Mouse (Mus musculus) thymus, adult 2 months (tissue): ENCODE measurements around the gene Dyrk1a. TPM values are rescaled to one million over a fixed set of nuclear protein-coding genes. Genes with fewer than 3 reads are reported as not detected.

ENCODE experiments used
- DNase-seq: peaks from one replicate; pipeline ENCODE4 v3.0.0; 2021
- H3K27ac ChIP-seq: fragments of 200-500 bp; 2 replicates; pipeline ENCODE4 v1.5.1; 2012; ENCODE audit warnings: low read length, control low read depth; ENCODE audit not compliant: control insufficient read depth, insufficient read depth
- H3K27me3 ChIP-seq: fragments of 200-500 bp; 2 replicates; pipeline ENCODE4 v1.6.1; 2012; ENCODE audit warnings: mild to moderate bottlenecking, low read length, moderate library complexity, mixed read lengths; ENCODE audit not compliant: control insufficient read depth, insufficient read depth
- H3K36me3 ChIP-seq: fragments of 200-500 bp; 2 replicates; pipeline ENCODE4 v1.6.1; 2012; ENCODE audit warnings: mild to moderate bottlenecking, low read length, moderate library complexity; ENCODE audit not compliant: control insufficient read depth, insufficient read depth
- H3K4me1 ChIP-seq: fragments of 200-500 bp; replicated peaks from 2 replicates; pipeline ENCODE4 v1.6.1; 2012; ENCODE audit warnings: low read length; ENCODE audit not compliant: control insufficient read depth, insufficient read depth
- H3K4me3 ChIP-seq: fragments of 200-500 bp; 2 replicates; pipeline ENCODE4 v1.5.1; 2012; ENCODE audit warnings: mild to moderate bottlenecking, low read length, control low read depth, moderate library complexity; ENCODE audit not compliant: control insufficient read depth, insufficient read depth
- CTCF ChIP-seq: fragments of 200-500 bp; IDR thresholded peaks from 2 replicates; pipeline ENCODE4 v1.5.1; 2012; ENCODE audit warnings: mild to moderate bottlenecking, control low read depth, low read length, moderate library complexity, borderline replicate concordance; ENCODE audit not compliant: control insufficient read depth, poor library complexity, insufficient read depth; ENCODE audit errors: extremely low read depth
- POLR2A ChIP-seq: fragments of 200-500 bp; IDR thresholded peaks from 2 replicates; pipeline ENCODE4 v1.6.1; 2012; ENCODE audit warnings: mild to moderate bottlenecking, low read length, control low read depth, moderate library complexity; ENCODE audit not compliant: control insufficient read depth, poor library complexity, insufficient read depth; ENCODE audit errors: extremely low read depth
- whole genome bisulfite sequencing: fragments of 180-500 bp; shearing (Covaris S2); methylation state at CpG from one replicate; pipeline ENCODE4 v1.1.7; 2018; 5-methylcytosine and 5-hydroxymethylcytosine counted together
- polyA plus RNA-seq: library from polyadenylated mRNA; depleted of rRNA; stranded (reverse); fragments of >200 nt; gene quantifications from 2 replicates; pipeline ENCODE4 v1.2.3, GENCODE M21; 2012

Dyrk1a gene
- polyA plus RNA-seq, 1 experiment, result 78.4 TPM

- H3K4me1 ChIP-seq, result peaks cover 4% of the 10 kb centered on the region; the same call in 1 of the 2 replicates
- TF ChIP-seq CTCF (no peak), POLR2A (peak; percentile 86)
- H3K4me3 ChIP-seq, result peak overlapping the region; percentile 90
- H3K36me3 ChIP-seq, result no peaks in the 10 kb centered on the region
- no peak for DNase-seq
- 2% methylated on average over 53 of the region's 53 CpGs for WGBS
- no peaks in the 10 kb centered on the region for H3K27me3 ChIP-seq
- H3K27ac ChIP-seq, result peak overlapping the region; percentile 92
These were observed 1.2 kb upstream of the Dyrk1a start for GRCm38 (mm10) chr16:94568335-94569228.

GRCm38 (mm10) chr16:94570361-94571041, 691 bp downstream of the Dyrk1a start:
- under 1% methylated on average over 80 of the region's 88 CpGs for WGBS
- no peak for TF ChIP-seq CTCF
- TF ChIP-seq POLR2A, result 0 out of 2 replicates have a peak, but pooled peaks have one; percentile 13
- Histone ChIP-seq H3K36me3 (no peaks in the 10 kb centered on the region), H3K27ac (peak overlapping the region; percentile 81), H3K4me1 (peaks cover 7% of the 10 kb centered on the region), H3K4me3 (peak overlapping the region; percentile 85), H3K27me3 (no peaks in the 10 kb centered on the region)
- peak; percentile 63 for DNase-seq

- 20% methylated on average over 10 of the region's 10 CpGs for WGBS
- TF ChIP-seq CTCF (no peak), POLR2A (no peak)
- Histone ChIP-seq H3K4me3 (peak overlapping the region; percentile 85), H3K36me3 (no peaks in the 10 kb centered on the region), H3K4me1 (peaks cover 12% of the 10 kb centered on the region), H3K27ac (peak overlapping the region; percentile 81; the same call in 1 of the 2 replicates), H3K27me3 (no peaks in the 10 kb centered on the region)
- peak; percentile 27 for DNase-seq
These were observed 1.5 kb downstream of the Dyrk1a start for GRCm38 (mm10) chr16:94571111-94571993.

GRCm38 (mm10) chr16:94572422-94572821, 2.6 kb downstream of the Dyrk1a start:
- WGBS, result 30% methylated on average over 2 of the region's 2 CpGs

GRCm38 (mm10) chr16:94574025-94574717, 4.4 kb downstream of the Dyrk1a start:
- DNase-seq, result no peak
- no peak for TF ChIP-seq CTCF
- TF ChIP-seq POLR2A, result no peak
- Histone ChIP-seq H3K27me3 (no peaks in the 10 kb centered on the region), H3K4me3 (no peak overlapping the region), H3K27ac (no peak overlapping the region), H3K4me1 (peaks cover 24% of the 10 kb centered on the region), H3K36me3 (no peaks in the 10 kb centered on the region)
- 55% methylated on average over 3 of the region's 3 CpGs for WGBS

More at GRCm38 (mm10) chr16:94572422-94572821, 2.6 kb downstream of the Dyrk1a start:
- no peak overlapping the region for H3K27ac ChIP-seq
- no peaks in the 10 kb centered on the region for H3K27me3 ChIP-seq
- TF ChIP-seq CTCF (no peak), POLR2A (no peak)
- no peak for DNase-seq
- no peak overlapping the region for H3K4me3 ChIP-seq
- H3K36me3 ChIP-seq, result no peaks in the 10 kb centered on the region
- peaks cover 12% of the 10 kb centered on the region for H3K4me1 ChIP-seq
